Comparison of ENCODE assay signal across 9 mouse cellular contexts in the genomic region with DNA sequence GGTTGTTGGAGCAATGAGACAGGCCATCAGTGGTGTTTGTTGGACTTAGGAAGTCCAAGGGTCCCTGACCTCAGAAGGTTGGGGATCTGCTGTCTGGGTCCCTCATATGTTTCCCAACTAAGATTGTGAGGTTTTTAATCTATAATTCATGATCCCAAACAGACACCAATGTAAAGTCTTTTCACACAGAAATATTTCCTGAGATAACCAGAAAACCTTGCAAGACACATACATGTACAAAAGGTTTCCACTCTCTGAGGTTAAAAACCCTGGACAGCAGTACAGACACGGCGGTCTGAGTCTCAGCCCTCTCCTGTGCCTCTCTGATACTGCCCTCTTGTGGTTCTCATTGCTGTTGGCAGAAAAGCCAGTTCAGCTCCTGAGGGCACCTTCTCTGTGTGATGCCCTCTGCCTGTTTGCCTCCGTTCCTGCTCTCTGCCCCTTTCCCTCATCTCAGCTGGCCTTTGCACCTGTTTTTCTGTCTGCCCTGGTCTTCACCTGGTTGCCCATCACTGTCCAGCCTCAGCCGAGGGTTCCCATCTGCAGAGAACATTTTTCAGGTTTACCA. TPM values are rescaled to one million over a fixed set of nuclear protein-coding genes. Genes with fewer than 3 reads are reported as not detected.
A peak's percentile ranks its signal among the peaks of the same experiment; 100 is the strongest.
DNase-seq lines count a peak whose midpoint lies in the region; ATAC-seq lines count a peak whose summit lies in the region.
"Had no signal": no experiment of that assay in that cellular context is flagged by ENCODE, and none has a peak within 500 bp of the region (broad histone marks: within the 10 kb centered on the region; RNA-seq: fewer than 3 reads in every experiment).

No protein-coding gene starts in this region.

- H3K9me3 ChIP-seq in heart, embryonic 10.5 days = no peaks in the 10 kb centered on the region
- H3K9me3 ChIP-seq in kidney, embryonic 15.5 days (replicated peaks) = no peaks in the 10 kb centered on the region
- no peaks in the 10 kb centered on the region for H3K9me3 ChIP-seq in liver, embryonic 11.5 days (ENCODE audit: control insufficient read depth, low read length)
- H3K9me3 ChIP-seq in stomach, embryonic 16.5 days (replicated peaks; ENCODE audit: control insufficient read depth, low read length) = no peaks in the 10 kb centered on the region
- H3K9me3 ChIP-seq: embryonic facial prominence, embryonic 12.5 days had no signal

- H3K27ac ChIP-seq in heart, embryonic 10.5 days = no peak overlapping the region
- no peak overlapping the region for H3K27ac ChIP-seq in kidney, embryonic 15.5 days
- no peak overlapping the region for H3K27ac ChIP-seq in liver, embryonic 11.5 days (ENCODE audit: low read depth, low read length)
- H3K27ac ChIP-seq in stomach, embryonic 16.5 days (ENCODE audit: low read length) = no peak overlapping the region
- H3K27ac ChIP-seq: embryonic facial prominence, embryonic 12.5 days had no signal

- no peak overlapping the region for H3K9ac ChIP-seq in kidney, embryonic 15.5 days
- H3K9ac ChIP-seq in liver, embryonic 11.5 days (ENCODE audit: low read depth, low read length) = no peak overlapping the region
- no peak overlapping the region for H3K9ac ChIP-seq in stomach, embryonic 16.5 days (ENCODE audit: low read length)
- H3K9ac ChIP-seq: embryonic facial prominence, embryonic 12.5 days had no signal

- peak; percentile 49 for DNase-seq in CD4-positive helper T cell, adult 2 months (ENCODE audit: low read depth, low spot score)
- peak; percentile 62 for DNase-seq in adrenal gland, adult 2 months
- DNase-seq in embryo, embryonic 10.5 days (ENCODE audit: low spot score) = peak; percentile 85
- DNase-seq in heart, embryonic 10.5 days (ENCODE audit: low spot score) = peak; percentile 77
- no peak for DNase-seq in liver, embryonic 11.5 days (ENCODE audit: low spot score)
- peak; percentile 48 for DNase-seq in neural tube, embryonic 10.5 days (ENCODE audit: extremely low spot score, low spot score)

- WGBS in heart, embryonic 10.5 days = 20% methylated on average over 4 of the region's 4 CpGs
- 15% methylated on average over 4 of the region's 4 CpGs for WGBS in kidney, embryonic 15.5 days
- WGBS in liver, embryonic 11.5 days = 16% methylated on average over 4 of the region's 4 CpGs
- WGBS in stomach, embryonic 16.5 days = 16% methylated on average over 4 of the region's 4 CpGs

- H3K4me1 ChIP-seq in heart, embryonic 10.5 days = peaks cover 13% of the 10 kb centered on the region
- peaks cover 2% of the 10 kb centered on the region; the same call in 1 of the 2 replicates for H3K4me1 ChIP-seq in kidney, embryonic 15.5 days
- no peaks in the 10 kb centered on the region for H3K4me1 ChIP-seq in liver, embryonic 11.5 days (replicated peaks; ENCODE audit: control insufficient read depth, insufficient read depth, low read length)
- H3K4me1 ChIP-seq in stomach, embryonic 16.5 days (ENCODE audit: control insufficient read depth, insufficient read depth, low read length) = no peaks in the 10 kb centered on the region
- H3K4me1 ChIP-seq: embryonic facial prominence, embryonic 12.5 days had no signal

- no peak overlapping the region for H3K4me2 ChIP-seq in kidney, embryonic 15.5 days
- no peak overlapping the region for H3K4me2 ChIP-seq in liver, embryonic 11.5 days
- H3K4me2 ChIP-seq in stomach, embryonic 16.5 days (ENCODE audit: low read depth, low read length) = no peak overlapping the region
- H3K4me2 ChIP-seq: embryonic facial prominence, embryonic 12.5 days had no signal

- 0 out of 2 replicates have a peak, but pooled peaks cover 8% of the 10 kb centered on the region for H3K36me3 ChIP-seq in heart, embryonic 10.5 days
- no peaks in the 10 kb centered on the region for H3K36me3 ChIP-seq in kidney, embryonic 15.5 days
- no peaks in the 10 kb centered on the region; the same call in 1 of the 2 replicates for H3K36me3 ChIP-seq in liver, embryonic 11.5 days (ENCODE audit: control insufficient read depth, insufficient read depth, low read length)
- no peaks in the 10 kb centered on the region for H3K36me3 ChIP-seq in stomach, embryonic 16.5 days (ENCODE audit: control insufficient read depth, insufficient read depth, low read length)
- H3K36me3 ChIP-seq: embryonic facial prominence, embryonic 12.5 days had no signal

- H3K27me3 ChIP-seq in heart, embryonic 10.5 days (ENCODE audit: insufficient read depth, poor library complexity, severe bottlenecking) = no peaks in the 10 kb centered on the region
- H3K27me3 ChIP-seq in kidney, embryonic 15.5 days = no peaks in the 10 kb centered on the region
- no peaks in the 10 kb centered on the region for H3K27me3 ChIP-seq in liver, embryonic 11.5 days (replicated peaks; ENCODE audit: control insufficient read depth, insufficient read depth, low read length)
- no peaks in the 10 kb centered on the region for H3K27me3 ChIP-seq in stomach, embryonic 16.5 days (ENCODE audit: control insufficient read depth, insufficient read depth, low read length)

- ATAC-seq in kidney, embryonic 15.5 days (replicated peaks; ENCODE audit: low FRiP score) = peak; percentile 76; the same call in 1 of the 2 replicates
- 0 out of 2 replicates have a peak, but pooled peaks have one; percentile 47 for ATAC-seq in liver, embryonic 11.5 days (replicated peaks; ENCODE audit: low FRiP score)
- peak; percentile 60; the same call in 1 of the 2 replicates for ATAC-seq in stomach, embryonic 16.5 days (ENCODE audit: insufficient read depth, low FRiP score)

- H3K4me3 ChIP-seq in heart, embryonic 10.5 days = no peak overlapping the region
- no peak overlapping the region for H3K4me3 ChIP-seq in kidney, embryonic 15.5 days (replicated peaks)
- no peak overlapping the region for H3K4me3 ChIP-seq in liver, embryonic 11.5 days (ENCODE audit: low read depth, low read length)
- H3K4me3 ChIP-seq in stomach, embryonic 16.5 days (replicated peaks; ENCODE audit: low read length) = no peak overlapping the region
- H3K4me3 ChIP-seq: embryonic facial prominence, embryonic 12.5 days had no signal

RNA-seq across cellular contexts. Expression of gene Trmt10b, which starts 16.9 kb away (rescaled TPM):
- total RNA-seq in adrenal gland, adult 2 months (2021) = 10 to 100 TPM in 1 of 2 experiments, 1 to 10 TPM in 1; 8.7 to 12.8 TPM
- 0.48 and 0.70 TPM in 2 replicates for polyA plus RNA-seq in adrenal gland, adult 2 months (2012; rRNA removed)
- polyA plus RNA-seq in heart, embryonic 10.5 days (2016; fragmentation: Nextera tagmentation; extraction: Ambion mirVana) = 11.9 and 17.0 TPM in 2 replicates
- 18.1 and 18.8 TPM in 2 replicates for polyA plus RNA-seq in kidney, embryonic 15.5 days (2015; fragmentation: Nextera tagmentation; extraction: Ambion mirVana)
- polyA plus RNA-seq in liver, embryonic 11.5 days (2014; fragmentation: Nextera tagmentation; extraction: Ambion mirVana) = 16.5 and 17.8 TPM in 2 replicates
- 14.0 and 14.8 TPM in 2 replicates for polyA plus RNA-seq in stomach, embryonic 16.5 days (2015; fragmentation: Nextera tagmentation; extraction: Ambion mirVana)
